Mouse (Mus musculus): ENCODE measurements at regions not wholly inside any gene's neighbourhood (a gene's known extent, or its start where the extent isn't known, plus 50 kb on each side); places are given as distances from the start of the nearest gene placed in this dataset.

- no peak for TF ChIP-seq MAFK (IDR thresholded peaks at IDR 0.05; ENCODE audit: insufficient read depth, low read depth, low read length)
- TF ChIP-seq CHD2 (IDR thresholded peaks at IDR 0.05; ENCODE audit: low read depth, low read length): no peak
- TF ChIP-seq ZNF384 (IDR thresholded peaks at IDR 0.05; ENCODE audit: low read depth, low read length): no peak
- no peak for TF ChIP-seq ZC3H11A (IDR thresholded peaks at IDR 0.05; ENCODE audit: borderline replicate concordance, low read depth, low read length)
- no peak for TF ChIP-seq HCFC1 (IDR thresholded peaks at IDR 0.05; ENCODE audit: borderline replicate concordance, insufficient read depth, low read length)
These were observed 135.5 kb upstream of the Btg1 start for GRCm38 (mm10) chr10:96481325-96481638.

Measured in ES-E14 (cell line).